Mouse (Mus musculus) lung, adult 2 months (tissue): Measurements from ENCODE around the gene Tm9sf2.

Experiments used
- CTCF ChIP-seq: fragments of 200-500 bp; IDR thresholded peaks from 2 replicates; pipeline ENCODE4 v1.5.1; 2011; ENCODE audit warnings: mild to moderate bottlenecking, low read length, control low read depth; ENCODE audit not compliant: insufficient read depth
- POLR2A ChIP-seq: fragments of 200-500 bp; IDR thresholded peaks from 2 replicates; pipeline ENCODE4 v1.6.1; 2011; ENCODE audit warnings: low read depth, mild to moderate bottlenecking, control low read depth, low read length, borderline replicate concordance; ENCODE audit errors: extremely low read depth

- no peak for TF ChIP-seq POLR2A
- TF ChIP-seq CTCF, result no peak
Measured at GRCm38 (mm10) chr14:122157738-122158137, 50.9 kb downstream of the Tm9sf2 start.
